Mouse (Mus musculus) ES-E14 (cell line): ENCODE data around the gene Crhr1. TPM values are rescaled to one million over a fixed set of nuclear protein-coding genes. Genes with fewer than 3 reads are reported as not detected.
A peak's percentile ranks its signal among the peaks of the same experiment; 100 is the strongest.

Experiments used
- DNase-seq: peaks from one replicate; pipeline ENCODE4 v3.0.0-alpha.2; 2013; ENCODE audit warnings: low read depth, low spot score
- H3K27ac ChIP-seq: 2 replicates; pipeline ENCODE4 v1.5.1; 2012; ENCODE audit warnings: low read depth, mild to moderate bottlenecking, low read length, moderate library complexity, mixed read lengths; ENCODE audit not compliant: poor library complexity, insufficient read depth, severe bottlenecking
- H3K36me3 ChIP-seq: 2 replicates; pipeline ENCODE4 v1.6.1; 2012; ENCODE audit warnings: mild to moderate bottlenecking, low read length, moderate library complexity, mixed read lengths; ENCODE audit not compliant: control insufficient read depth, poor library complexity, insufficient read depth, severe bottlenecking
- H3K4me1 ChIP-seq, 2 experiments: fragments of 150-350 bp in 1 of 2; sonication (generic) in 1 of 2; 2 replicates each; pipeline ENCODE4 v1.6.1; 2012; ENCODE audit warnings: low read length in 2 of 2, mild to moderate bottlenecking in 1 of 2, mixed read lengths in 1 of 2; ENCODE audit not compliant: control insufficient read depth in 2 of 2, insufficient read depth in 2 of 2, poor library complexity in 1 of 2
- H3K4me3 ChIP-seq, 2 experiments: fragments of 150-350 bp in 1 of 2; sonication (generic) in 1 of 2; 2 replicates each; pipeline ENCODE4 v1.5.1; 2012; ENCODE audit warnings: low read length in 2 of 2, low read depth in 1 of 2, mild to moderate bottlenecking in 1 of 2, mixed read lengths in 1 of 2; ENCODE audit not compliant: insufficient read depth in 1 of 2, poor library complexity in 1 of 2, severe bottlenecking in 1 of 2
- H3K9ac ChIP-seq: 2 replicates; pipeline ENCODE4 v1.6.1; 2012; ENCODE audit warnings: low read depth, mild to moderate bottlenecking, low read length, mixed read lengths; ENCODE audit not compliant: poor library complexity, insufficient read depth, severe bottlenecking
- H3K9me3 ChIP-seq: fragments of 150-350 bp; sonication (generic); 2 replicates; pipeline ENCODE4 v1.6.1; 2012; ENCODE audit warnings: low read depth, mild to moderate bottlenecking, low read length; ENCODE audit not compliant: control insufficient read depth, insufficient read depth
- CHD2 ChIP-seq: IDR thresholded peaks from 2 replicates; pipeline ENCODE4 v1.6.1; 2014; ENCODE audit warnings: mild to moderate bottlenecking, low read depth, low read length, inconsistent platforms
- HCFC1 ChIP-seq: IDR thresholded peaks from 2 replicates; pipeline ENCODE4 v1.6.1; 2012; ENCODE audit warnings: low read length, inconsistent platforms, borderline replicate concordance; ENCODE audit not compliant: insufficient read depth
- MAFK ChIP-seq: IDR thresholded peaks from 2 replicates; pipeline ENCODE4 v1.6.1; 2014; ENCODE audit warnings: mild to moderate bottlenecking, low read depth, low read length, inconsistent platforms; ENCODE audit not compliant: insufficient read depth
- ZC3H11A ChIP-seq: IDR thresholded peaks from 2 replicates; pipeline ENCODE4 v1.6.1; 2012; ENCODE audit warnings: low read depth, mild to moderate bottlenecking, inconsistent platforms, low read length, borderline replicate concordance
- ZNF384 ChIP-seq: IDR thresholded peaks from 2 replicates; pipeline ENCODE4 v1.6.1; 2012; ENCODE audit warnings: low read depth, low read length, inconsistent platforms
- in situ Hi-C, 2 experiments: fragments of 600-800 bp; cut with MboI; formaldehyde crosslinking; loops; one replicate each; pipeline ENCODE4 v1.15.1; 2025; ENCODE audit warnings: low sequenced_read_pairs in 2 of 2, inconsistent platforms in 1 of 2; ENCODE audit not compliant: unreplicated experiment in 2 of 2
- total RNA-seq: library from RNA; depleted of rRNA; stranded (reverse); fragments of 300-350 nt; gene quantifications from 2 replicates; pipeline ENCODE4 v1.2.3, GENCODE M21; 2012

The Crhr1 gene
- total RNA-seq, 1 experiment: 0.09 TPM

DNA sequence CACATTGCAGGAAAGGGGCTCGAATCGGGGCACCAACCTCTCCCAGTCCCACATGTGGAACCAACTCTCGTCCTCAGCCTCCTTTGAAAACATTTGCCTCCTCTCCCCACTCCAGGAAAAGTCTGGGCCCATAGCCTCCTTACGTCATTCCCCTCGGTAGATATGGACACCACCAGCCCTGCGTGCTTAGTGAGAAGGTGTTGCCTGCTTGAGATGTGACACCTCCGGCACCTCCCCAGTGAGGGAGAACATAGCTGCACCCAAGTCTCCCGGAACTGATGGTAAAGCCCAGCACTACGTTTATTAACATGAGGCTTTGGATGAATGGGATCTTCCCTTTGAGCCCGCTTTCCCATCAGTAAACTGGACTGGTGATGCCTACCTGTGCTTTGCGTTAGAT is 62.7 kb downstream of the Crhr1 start:
- no peak overlapping the region for H3K4me3 ChIP-seq
- TF ChIP-seq HCFC1: no peak
- TF ChIP-seq MAFK: no peak
- TF ChIP-seq CHD2: no peak
- no peak for TF ChIP-seq ZNF384
- no peak for TF ChIP-seq ZC3H11A
- peaks cover 0 to 2% of the 10 kb centered on the region in 2 experiments; a peak in 1 of 4 replicates for H3K4me1 ChIP-seq
- H3K9me3 ChIP-seq: no peaks in the 10 kb centered on the region
- H3K9ac ChIP-seq: no peak overlapping the region
- no peak for DNase-seq
- H3K36me3 ChIP-seq: no peaks in the 10 kb centered on the region
- H3K27ac ChIP-seq: no peak overlapping the region
- in situ Hi-C loops: loop anchor here in 1 of 2 experiments (10.0 kb wide), 2 partner anchors 201 to 431 kb away; no protein-coding TSS in a partner anchor

- Histone ChIP-seq H3K9ac (no peak overlapping the region), H3K36me3 (no peaks in the 10 kb centered on the region), H3K4me1 (peaks cover 0 to 2% of the 10 kb centered on the region in 2 experiments; a peak in 1 of 4 replicates), H3K27ac (no peak overlapping the region), H3K9me3 (no peaks in the 10 kb centered on the region), H3K4me3 (no peak overlapping the region)
- DNase-seq: peak; percentile 96
- in situ Hi-C loops: loop anchor here in 1 of 2 experiments (10.0 kb wide), 2 partner anchors 201 to 431 kb away; no protein-coding TSS in a partner anchor
- no peak for TF ChIP-seq CHD2
- no peak for TF ChIP-seq ZNF384
- TF ChIP-seq ZC3H11A: peak; percentile 98
- no peak for TF ChIP-seq MAFK
- TF ChIP-seq HCFC1: peak; percentile 26; the same call in 1 of the 2 replicates
Observed at GRCm38 (mm10) chr11:104195791-104196190, 63.1 kb downstream of the Crhr1 start.

GRCm38 (mm10) chr11:104197861-104198260 is 65.2 kb downstream of the Crhr1 start:
- H3K4me3 ChIP-seq: no peak overlapping the region
- H3K9ac ChIP-seq: no peak overlapping the region
- H3K4me1 ChIP-seq: peaks cover 0 to 2% of the 10 kb centered on the region in 2 experiments; a peak in 1 of 4 replicates
- no peaks in the 10 kb centered on the region for H3K36me3 ChIP-seq
- TF ChIP-seq CHD2: no peak
- no peak for TF ChIP-seq ZC3H11A
- no peak for TF ChIP-seq MAFK
- no peak for TF ChIP-seq ZNF384
- TF ChIP-seq HCFC1: no peak
- no peaks in the 10 kb centered on the region for H3K9me3 ChIP-seq
- peak; percentile 42 for DNase-seq
- in situ Hi-C loops: loop anchor here in 1 of 2 experiments (10.0 kb wide), 2 partner anchors 203 to 433 kb away; no protein-coding TSS in a partner anchor
- H3K27ac ChIP-seq: no peak overlapping the region

DNA sequence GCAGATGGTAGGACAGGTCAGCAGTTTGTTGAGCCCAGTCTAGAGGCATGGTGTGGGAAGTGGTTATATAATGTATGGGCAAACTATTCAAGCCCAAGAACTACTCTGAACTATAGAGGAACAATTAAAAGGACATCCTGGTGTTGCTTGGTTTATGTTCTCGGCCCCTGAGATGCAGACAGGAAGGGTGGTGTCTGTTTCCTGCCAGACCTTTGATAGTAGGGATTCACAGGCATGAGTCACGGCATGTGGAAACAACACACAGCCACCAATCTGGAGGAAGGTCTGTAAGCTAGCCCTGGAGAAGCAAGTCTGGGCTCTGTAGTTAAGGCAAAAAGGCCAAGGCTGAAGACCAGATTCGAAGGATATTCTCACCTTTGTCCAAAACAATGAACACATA is 70.6 kb downstream of the Crhr1 start:
- DNase-seq: no peak
- H3K27ac ChIP-seq: no peak overlapping the region
- no peaks in the 10 kb centered on the region for H3K9me3 ChIP-seq
- TF ChIP-seq MAFK (no peak), HCFC1 (no peak)
- no peaks in the 10 kb centered on the region for H3K36me3 ChIP-seq
- H3K4me1 ChIP-seq: no peaks in the 10 kb centered on the region
- H3K9ac ChIP-seq: no peak overlapping the region
- in situ Hi-C loops: no loop called here
- H3K4me3 ChIP-seq: no peak overlapping the region

DNA sequence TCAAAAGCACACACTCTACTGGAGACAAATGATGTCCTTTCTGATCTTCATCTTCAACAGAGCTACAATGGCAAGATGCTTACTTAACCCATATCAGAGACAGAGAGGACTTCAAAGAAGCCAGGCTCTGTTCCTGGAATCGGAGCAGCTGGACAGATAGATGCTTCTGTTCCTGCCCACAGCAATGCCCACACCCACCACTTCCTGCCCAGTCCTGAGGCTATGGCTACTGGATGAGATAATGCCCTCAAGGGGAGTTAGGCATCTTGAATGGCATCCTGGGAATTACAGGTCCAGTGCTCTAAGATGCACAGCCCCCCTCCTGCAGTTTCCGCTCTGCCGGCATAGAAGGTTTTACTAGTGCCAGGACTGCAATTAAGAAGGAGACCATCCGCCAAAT is 73.9 kb downstream of the Crhr1 start:
- Histone ChIP-seq H3K4me1 (no peaks in the 10 kb centered on the region), H3K27ac (no peak overlapping the region), H3K36me3 (no peaks in the 10 kb centered on the region), H3K9me3 (no peaks in the 10 kb centered on the region), H3K9ac (no peak overlapping the region), H3K4me3 (no peak overlapping the region)
- no peak for DNase-seq
- in situ Hi-C loops: no loop called here
- TF ChIP-seq CHD2: no peak
- no peak for TF ChIP-seq ZC3H11A
